Mouse (Mus musculus): ENCODE measurements at regions not wholly inside any gene's neighbourhood (a gene's known extent, or its start where the extent isn't known, plus 50 kb on each side); places are given as distances from the start of the nearest gene placed in this dataset.

- TF ChIP-seq CTCF (IDR thresholded peaks at IDR 0.05; ENCODE audit: extremely low read depth, insufficient read length, insufficient replicate concordance, low read depth, low read length) (no peak), POLR2A (IDR thresholded peaks at IDR 0.05; ENCODE audit: low read depth, low read length) (no peak)
Observed at GRCm38 (mm10) chr5:74864540-74865157, 161.9 kb upstream of the Lnx1 start.

Data from small intestine, adult 2 months (tissue).